Mouse (Mus musculus) spleen, adult 18-20 months (tissue): ENCODE data around the gene Zc2hc1b.

Experiments
- DNase-seq, 2 experiments: peaks; one replicate each; pipeline ENCODE4 v3.0.0; 2022; ENCODE audit warnings: mixed read lengths in 2 of 2

Zc2hc1b gene

DNA sequence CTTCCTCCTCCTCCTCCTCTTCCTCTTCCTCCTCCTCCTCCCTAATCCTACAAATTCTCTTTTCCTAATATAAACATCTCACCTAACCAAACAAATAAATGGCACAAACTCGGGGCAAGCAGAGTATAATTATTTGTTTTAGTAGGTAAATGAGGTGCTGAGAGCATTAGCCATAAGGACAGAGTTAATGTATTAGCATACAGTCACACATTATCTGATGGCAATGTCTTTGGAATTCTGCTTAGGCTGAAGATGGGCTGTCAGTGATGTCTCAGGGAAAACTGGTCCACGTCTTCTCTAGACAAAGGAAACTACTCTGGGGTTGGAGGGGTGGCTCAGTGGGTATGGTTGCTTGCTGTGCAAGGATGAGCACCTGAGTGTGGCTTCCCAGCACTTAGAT, 6.4 kb downstream of the Zc2hc1b start:
- no peak for DNase-seq

- DNase-seq = no peak
These were observed 6.9 kb downstream of the Zc2hc1b start for GRCm38 (mm10) chr10:13170739-13171448.

GRCm38 (mm10) chr10:13168461-13168860, 9.4 kb downstream of the Zc2hc1b start:
- no peak for DNase-seq

- no peak for DNase-seq
These were observed 15.8 kb downstream of the Zc2hc1b start for GRCm38 (mm10) chr10:13162031-13162430.

- DNase-seq = no peak
These were observed 16.9 kb downstream of the Zc2hc1b start for GRCm38 (mm10) chr10:13160913-13161312.

- DNase-seq = no peak
These were observed 22.4 kb downstream of the Zc2hc1b start for GRCm38 (mm10) chr10:13155377-13155776.

DNA sequence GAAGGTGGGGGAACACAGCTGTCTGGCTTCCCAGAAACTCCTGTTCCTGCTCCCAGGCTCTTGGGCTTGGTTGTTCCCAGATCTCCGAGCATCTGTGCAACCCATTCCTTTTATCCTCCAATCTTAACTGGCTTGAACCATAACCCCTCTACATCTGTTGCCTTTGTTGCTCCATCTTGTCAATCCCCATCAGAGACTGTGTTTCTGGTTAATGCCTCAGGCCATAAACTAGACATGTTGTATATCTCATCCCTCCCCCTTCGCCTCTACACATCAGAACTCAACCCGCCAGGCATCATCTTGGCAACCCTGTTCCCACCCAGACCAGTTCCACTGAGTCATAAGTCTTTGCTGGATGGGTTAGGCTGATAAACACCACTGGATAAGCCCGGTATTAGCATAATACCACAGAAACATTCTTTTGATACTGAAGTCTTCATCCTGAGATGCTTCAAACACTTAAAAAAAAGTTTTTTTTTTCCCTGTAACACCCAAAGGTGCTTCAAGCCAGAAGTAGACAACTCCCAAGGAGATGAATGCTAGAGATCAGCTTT, 24.9 kb downstream of the Zc2hc1b start:
- DNase-seq = no peak

GRCm38 (mm10) chr10:13151353-13151752, 26.5 kb downstream of the Zc2hc1b start:
- DNase-seq = no peak

DNA sequence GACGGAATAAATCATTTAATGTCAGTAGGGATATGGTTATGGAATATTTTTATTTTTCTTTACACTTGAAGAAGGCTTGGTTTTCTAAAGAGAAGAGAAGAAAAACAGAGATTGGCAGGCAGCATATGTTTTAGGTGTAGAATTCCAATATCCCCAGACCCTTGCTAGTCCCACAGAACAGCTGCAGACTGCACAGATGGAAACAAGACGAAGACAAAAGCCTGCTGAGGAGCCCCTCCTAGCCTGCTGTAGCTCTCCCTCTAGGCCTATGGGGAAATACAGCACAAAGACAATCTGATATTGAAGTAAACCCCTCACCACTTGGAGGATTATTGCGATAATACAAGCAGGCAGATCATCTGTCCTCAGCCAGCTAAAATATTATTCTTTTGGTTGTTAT, 27.4 kb downstream of the Zc2hc1b start:
- no peak for DNase-seq

DNA sequence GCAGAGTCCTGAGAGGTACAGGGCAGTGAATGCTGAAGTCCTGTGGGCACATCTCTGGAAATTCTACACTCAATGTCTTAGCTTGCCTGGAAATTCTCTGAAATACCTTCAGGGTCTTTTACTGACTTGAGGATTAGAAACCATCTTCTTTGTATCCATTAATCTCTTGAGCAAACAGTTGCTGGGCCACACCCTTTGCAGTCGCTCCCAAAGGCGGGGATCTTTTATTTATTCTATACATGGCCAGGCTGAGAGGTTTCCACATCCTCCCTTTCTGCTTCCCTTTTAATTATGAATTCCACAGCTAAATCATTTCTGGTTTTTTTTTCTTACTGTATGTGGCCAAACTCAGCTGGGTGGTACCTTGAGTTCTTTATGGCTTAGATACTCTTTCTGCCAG, 37.4 kb downstream of the Zc2hc1b start:
- DNase-seq = no peak

DNA sequence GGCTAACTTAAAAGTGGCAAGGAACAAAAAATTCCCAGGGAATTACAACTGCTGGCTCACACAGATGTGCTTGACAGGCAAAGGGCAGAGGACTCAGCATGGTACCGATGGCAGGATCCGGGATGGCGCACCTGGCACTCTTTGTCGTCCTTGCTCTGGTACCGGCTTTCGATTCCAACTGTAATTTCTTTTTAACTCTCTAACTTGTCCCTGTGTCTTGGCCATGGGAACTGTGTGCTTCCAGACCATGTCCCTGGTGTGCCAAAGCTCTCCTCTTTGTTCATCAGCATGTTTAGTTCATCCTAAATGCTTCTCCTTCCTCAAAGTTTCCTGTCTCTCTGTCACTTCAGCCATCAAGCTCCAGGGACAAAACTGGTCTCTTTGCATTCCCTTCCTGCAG, 39.9 kb downstream of the Zc2hc1b start:
- no peak for DNase-seq

GRCm38 (mm10) chr10:13135751-13136150, 42.1 kb downstream of the Zc2hc1b start:
- DNase-seq = no peak

DNA sequence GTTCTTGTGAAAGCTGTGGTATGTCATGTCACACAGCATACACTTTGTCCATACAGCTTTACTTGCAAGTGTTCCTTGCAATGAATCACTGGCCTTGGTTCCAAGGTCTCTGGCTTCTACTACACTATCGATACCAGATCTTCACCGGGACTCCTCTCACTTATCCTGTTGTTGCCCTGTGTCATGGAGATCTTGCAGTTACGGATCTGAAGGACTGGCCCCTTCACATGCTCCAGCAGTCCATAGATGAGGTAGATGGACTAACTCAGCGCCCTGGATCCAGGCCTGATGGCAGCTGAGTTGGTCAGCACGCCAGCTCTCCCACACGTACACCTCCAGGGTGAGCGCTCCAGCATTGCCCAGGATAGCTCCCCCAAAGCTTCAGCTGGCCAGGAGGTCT, 42.5 kb downstream of the Zc2hc1b start:
- no peak for DNase-seq

DNA sequence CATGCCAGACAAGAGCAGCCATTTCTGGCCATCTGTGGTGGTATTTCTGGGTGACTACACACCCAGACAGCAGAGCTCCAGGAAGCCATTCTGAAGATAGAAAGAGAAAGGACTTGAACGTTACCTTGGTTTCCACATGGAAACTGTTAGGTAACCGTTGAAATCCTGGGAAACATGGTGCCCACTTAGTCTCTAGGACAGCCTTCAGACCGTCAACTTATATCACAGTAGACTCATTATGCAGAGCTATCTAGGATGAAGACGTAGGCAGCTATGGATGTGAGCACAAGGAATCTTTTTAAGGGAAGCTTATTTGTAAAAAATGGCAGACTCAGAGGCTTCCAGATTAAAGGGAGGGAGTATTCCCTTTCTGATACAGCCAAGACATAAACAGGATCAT, 44.0 kb downstream of the Zc2hc1b start:
- DNase-seq = no peak

DNA sequence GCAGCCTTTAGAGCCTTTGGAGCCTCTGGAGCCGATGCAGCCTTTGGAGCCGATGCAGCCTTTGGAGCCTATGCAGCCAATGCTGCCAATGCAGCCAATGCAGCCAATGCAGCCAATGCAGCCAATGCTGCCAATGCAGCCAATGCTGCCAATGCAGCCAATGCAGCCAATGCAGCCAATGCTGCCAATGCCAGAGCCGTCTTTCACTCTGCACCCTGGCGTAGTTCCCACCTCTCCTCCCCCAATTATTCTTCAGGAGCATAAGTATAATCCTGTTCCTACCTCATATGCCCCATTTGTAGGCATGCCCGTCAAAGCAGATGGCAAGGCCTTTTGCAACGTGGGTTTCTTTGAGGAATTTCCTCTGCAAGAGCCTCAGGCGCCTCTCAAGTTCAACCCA, 49.9 kb downstream of the Zc2hc1b start:
- DNase-seq = no peak

DNA sequence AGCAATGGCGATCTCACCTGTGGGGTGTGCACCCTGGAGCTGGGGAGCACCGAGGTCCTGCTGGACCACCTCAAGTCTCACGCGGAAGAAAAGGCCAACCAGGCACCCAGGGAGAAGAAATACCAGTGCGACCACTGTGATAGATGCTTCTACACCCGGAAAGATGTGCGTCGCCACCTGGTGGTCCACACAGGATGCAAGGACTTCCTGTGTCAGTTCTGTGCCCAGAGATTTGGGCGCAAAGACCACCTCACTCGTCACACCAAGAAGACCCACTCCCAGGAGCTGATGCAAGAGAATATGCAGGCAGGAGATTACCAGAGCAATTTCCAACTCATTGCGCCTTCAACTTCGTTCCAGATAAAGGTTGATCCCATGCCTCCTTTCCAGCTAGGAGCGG, 50.5 kb downstream of the Zc2hc1b start:
- DNase-seq = no peak

DNA sequence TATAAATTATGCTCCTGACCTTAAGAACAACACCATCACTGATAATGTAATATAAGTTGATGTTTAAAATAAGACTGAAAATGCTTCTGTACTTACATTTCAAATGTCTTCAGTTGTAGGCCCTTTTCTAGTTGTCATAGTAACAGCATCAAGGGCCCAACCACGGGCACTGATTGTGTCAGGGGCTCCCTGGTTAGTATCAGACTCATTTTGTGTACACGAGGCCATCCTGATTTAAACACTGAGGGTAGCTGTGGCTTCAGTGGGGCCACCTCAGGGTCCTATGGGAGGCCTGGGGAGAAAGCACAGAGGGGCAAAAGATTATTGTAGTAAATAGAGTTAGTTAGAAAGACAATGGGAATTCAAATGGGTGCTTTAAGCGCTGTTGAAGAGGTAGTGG, 52.0 kb downstream of the Zc2hc1b start:
- DNase-seq = no peak

GRCm38 (mm10) chr10:13119300-13119699, 58.5 kb downstream of the Zc2hc1b start:
- no peak for DNase-seq

- DNase-seq = no peak
These were observed 59.1 kb downstream of the Zc2hc1b start for GRCm38 (mm10) chr10:13118770-13119102.

DNA sequence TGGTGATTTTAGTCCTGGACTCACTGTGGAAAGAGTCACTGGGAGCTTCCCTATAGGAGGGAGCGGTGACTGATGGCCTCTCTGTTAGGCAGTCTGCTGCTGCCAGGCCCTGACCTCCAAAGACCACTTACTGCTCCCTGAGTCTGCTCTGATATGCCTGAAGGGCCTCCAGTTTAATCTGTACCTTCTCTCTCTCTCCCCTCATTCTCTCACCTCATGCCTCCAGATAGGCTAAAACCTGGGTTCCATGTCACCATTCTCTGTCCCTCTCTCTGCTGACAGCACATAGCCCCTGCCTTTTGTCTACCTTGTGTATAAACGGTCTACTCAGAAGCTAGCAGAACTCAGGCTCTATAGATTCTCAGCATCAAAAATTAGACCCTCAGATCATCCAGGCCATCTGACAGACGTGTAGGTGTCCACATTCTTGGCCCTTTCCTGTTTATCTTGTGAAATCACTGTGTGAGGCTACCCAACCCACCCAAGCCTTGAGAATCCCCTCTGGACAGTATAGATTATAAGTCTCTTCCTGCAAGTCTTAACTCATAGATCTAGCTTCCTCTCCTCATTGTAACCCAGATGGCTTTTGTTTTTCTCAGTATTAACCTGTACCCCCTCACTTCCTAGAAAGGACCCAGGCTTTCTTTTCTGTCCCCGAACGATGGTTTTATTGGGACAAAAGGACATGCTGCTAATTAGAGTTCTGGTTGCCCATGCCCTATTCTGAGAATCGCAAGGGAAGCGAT, 59.6 kb downstream of the Zc2hc1b start:
- no peak for DNase-seq

DNA sequence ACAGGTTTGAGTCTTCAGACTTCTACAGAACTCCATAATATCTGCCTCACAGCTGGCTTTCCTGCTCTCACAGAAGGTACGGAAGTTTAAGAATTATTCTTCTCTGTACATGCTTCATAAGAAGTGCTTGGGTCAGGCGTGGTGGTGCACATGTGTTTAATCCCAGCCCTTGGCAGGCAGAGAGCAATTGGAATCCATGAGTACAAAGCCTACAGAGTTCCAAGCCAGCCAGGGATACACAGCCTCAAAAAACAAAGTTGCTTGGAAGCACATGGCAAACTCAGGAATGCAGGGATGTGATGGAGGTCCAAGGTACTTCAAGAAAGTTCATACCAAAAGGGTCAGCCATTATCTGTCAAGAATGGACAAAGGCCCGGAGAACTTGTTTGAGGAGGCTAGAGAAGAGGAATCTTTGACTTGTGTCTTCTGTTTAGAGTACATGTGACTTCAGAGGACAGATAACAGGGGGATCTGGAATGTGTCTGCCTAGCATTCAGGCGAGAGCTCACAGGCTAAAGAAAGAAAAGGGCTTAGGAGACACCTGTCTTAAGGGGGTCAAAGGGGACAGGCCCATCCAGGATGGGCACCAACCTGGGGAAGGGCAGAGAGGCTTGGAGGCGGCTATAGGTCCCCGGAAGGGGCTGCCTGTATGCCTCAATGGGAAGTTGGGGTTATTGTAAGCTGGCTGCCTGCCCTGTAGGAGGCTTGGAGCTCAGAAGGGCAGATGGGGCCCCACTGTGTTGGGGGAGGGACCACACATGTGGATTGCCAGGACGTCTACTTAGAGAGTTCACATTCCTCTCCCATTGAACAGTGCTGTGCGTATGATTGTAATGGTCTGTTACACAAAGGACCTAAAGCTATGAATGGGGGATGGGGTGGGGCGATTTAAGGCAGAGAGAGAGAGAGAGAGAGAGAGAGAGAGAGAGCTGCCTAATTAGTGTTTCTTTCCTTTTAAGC, 60.8 kb downstream of the Zc2hc1b start:
- no peak for DNase-seq

DNA sequence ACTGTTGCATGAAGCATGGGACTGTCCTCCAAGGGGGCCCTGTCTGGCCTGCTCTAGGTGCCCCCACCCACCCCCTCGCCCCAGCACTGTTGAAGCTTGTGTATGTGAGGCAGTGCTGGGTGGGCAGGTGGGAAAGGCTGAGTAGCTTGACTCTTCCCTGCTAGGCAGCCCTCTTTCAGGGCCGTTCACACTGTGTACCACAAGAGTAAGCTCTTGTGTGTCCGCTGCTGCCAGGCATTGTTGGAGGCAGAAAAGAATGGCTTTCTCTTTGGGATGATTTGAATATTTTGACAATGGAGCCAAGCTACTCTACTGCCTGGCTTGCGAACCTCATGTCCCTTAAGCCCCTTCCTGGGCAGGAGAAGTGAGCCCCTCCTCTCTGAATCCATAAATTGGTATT, 62.8 kb downstream of the Zc2hc1b start:
- DNase-seq = no peak

GRCm38 (mm10) chr10:13113641-13114040, 64.2 kb downstream of the Zc2hc1b start:
- DNase-seq = no peak
